Mouse (Mus musculus) forebrain, embryonic 12.5 days (tissue): ENCODE measurements around the gene Guca2a. TPM values are rescaled to one million over a fixed set of nuclear protein-coding genes. Genes with fewer than 3 reads are reported as not detected.

ENCODE experiments used
- ATAC-seq: fragments of 200-750 bp; cut with Nextera tagmentation; 2 replicates; pipeline ENCODE4 v1.8.0; 2017; ENCODE audit warnings: moderate TSS enrichment; ENCODE audit not compliant: low FRiP score
- H3K27ac ChIP-seq: fragments of 300-500 bp; sonication (generic); 2 replicates; pipeline ENCODE4 v1.5.1; 2016; ENCODE audit warnings: mild to moderate bottlenecking
- H3K27me3 ChIP-seq: fragments of 300-500 bp; sonication (generic); 2 replicates; pipeline ENCODE4 v1.6.1; 2016; ENCODE audit warnings: mild to moderate bottlenecking
- H3K36me3 ChIP-seq: fragments of 300-500 bp; sonication (generic); replicated peaks from 2 replicates; pipeline ENCODE4 v1.6.1; 2016; ENCODE audit warnings: mild to moderate bottlenecking
- H3K4me1 ChIP-seq: fragments of 300-500 bp; sonication (generic); 2 replicates; pipeline ENCODE4 v1.6.1; 2016
- H3K4me2 ChIP-seq: fragments of 300-500 bp; sonication (generic); 2 replicates; pipeline ENCODE4 v1.6.1; 2016; ENCODE audit warnings: mild to moderate bottlenecking, moderate library complexity
- H3K4me3 ChIP-seq: fragments of 300-500 bp; sonication (generic); replicated peaks from 2 replicates; pipeline ENCODE4 v1.5.1; 2016; ENCODE audit warnings: mild to moderate bottlenecking
- H3K9ac ChIP-seq: fragments of 300-500 bp; sonication (generic); 2 replicates; pipeline ENCODE4 v1.6.1; 2016; ENCODE audit warnings: mild to moderate bottlenecking
- H3K9me3 ChIP-seq: fragments of 300-500 bp; sonication (generic); 2 replicates; pipeline ENCODE4 v1.6.1; 2016
- WGBS: fragments of 180-500 bp; shearing (Covaris S2); methylation state at CpG from one replicate; pipeline ENCODE4 v1.1.7; 2016; 5-methylcytosine and 5-hydroxymethylcytosine counted together
- polyA plus RNA-seq: library from polyadenylated mRNA; unstranded; fragments of >200 nt; fragmentation: Nextera tagmentation; extraction: Ambion mirVana; gene quantifications from 2 replicates; pipeline ENCODE4 v1.2.1, GENCODE M21; 2016

Gene Guca2a
- polyA plus RNA-seq, 1 experiment from 2014 or later: not detected

DNA sequence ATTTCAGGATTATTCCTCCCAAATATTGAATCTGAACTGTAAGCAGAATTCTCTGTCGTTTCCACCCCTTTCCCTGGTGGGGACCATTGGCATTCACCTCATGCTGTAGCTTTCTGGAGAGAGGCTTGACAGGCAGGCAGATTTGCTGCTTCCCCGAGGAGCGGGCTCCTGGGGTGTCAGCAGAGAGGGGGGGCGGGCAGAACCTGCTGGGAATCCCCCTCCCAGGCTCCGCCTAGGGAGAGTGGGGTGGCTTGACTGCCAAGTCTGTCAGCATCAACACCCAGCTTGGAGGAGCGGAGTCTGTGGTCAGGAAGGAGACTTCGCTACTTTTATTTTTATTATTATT lies 32.7 kb downstream of the Guca2a start:
- H3K36me3 ChIP-seq: no peaks in the 10 kb centered on the region
- no peak overlapping the region for H3K4me3 ChIP-seq
- H3K9ac ChIP-seq: no peak overlapping the region
- peak overlapping the region; percentile 37; the same call in 1 of the 2 replicates for H3K27ac ChIP-seq
- H3K9me3 ChIP-seq: no peaks in the 10 kb centered on the region
- H3K27me3 ChIP-seq: no peaks in the 10 kb centered on the region
- H3K4me2 ChIP-seq: no peak overlapping the region
- H3K4me1 ChIP-seq: peaks cover 20% of the 10 kb centered on the region
- 37% methylated on average over 7 of the region's 7 CpGs for WGBS
- peak; percentile 64 for ATAC-seq

DNA sequence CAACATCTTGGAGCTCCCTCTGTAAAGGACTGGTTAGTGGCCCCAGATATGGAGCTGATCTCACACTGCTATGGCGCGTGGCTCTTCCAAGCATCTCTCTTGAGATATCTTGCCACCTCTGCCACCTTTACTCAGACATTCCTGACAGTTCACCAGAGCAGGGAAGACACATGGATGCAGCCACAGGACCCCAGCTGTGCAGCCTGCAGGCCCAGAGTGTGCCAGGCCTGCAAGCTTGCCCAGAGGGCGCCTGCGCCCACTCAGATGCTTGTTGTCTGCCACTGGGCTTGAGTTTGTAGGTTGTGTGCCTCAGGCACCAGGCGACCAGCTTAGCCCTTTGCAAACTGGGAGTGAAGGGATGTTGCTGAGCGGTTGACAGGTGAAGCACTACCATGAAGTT lies 33.2 kb downstream of the Guca2a start:
- Histone ChIP-seq H3K27ac (peak overlapping the region; percentile 37; the same call in 1 of the 2 replicates), H3K4me3 (no peak overlapping the region), H3K9me3 (no peaks in the 10 kb centered on the region), H3K27me3 (no peaks in the 10 kb centered on the region), H3K4me2 (no peak overlapping the region), H3K36me3 (no peaks in the 10 kb centered on the region), H3K9ac (no peak overlapping the region), H3K4me1 (peaks cover 20% of the 10 kb centered on the region)
- ATAC-seq: no peak
- WGBS: 89% methylated on average over 6 of the region's 6 CpGs

DNA sequence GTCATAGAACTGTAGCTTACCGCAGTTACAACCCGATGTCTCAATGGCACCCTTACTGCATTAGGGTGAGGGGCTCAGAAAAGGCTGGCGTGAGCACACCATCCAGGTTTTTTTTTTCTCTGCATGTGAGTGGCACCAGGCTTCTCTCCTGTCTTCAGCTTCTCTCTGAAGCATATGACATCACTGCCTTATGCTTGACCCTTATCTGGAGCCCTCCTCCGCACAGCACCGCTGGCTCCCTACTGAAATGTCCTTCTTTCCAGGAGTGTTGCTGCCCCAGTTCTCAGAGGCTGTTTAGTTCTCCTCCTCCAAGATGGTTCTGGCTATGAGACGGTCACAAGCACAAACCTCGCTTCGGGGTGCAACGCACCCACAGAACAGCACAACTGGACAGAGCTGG lies 33.7 kb downstream of the Guca2a start:
- Histone ChIP-seq H3K4me3 (no peak overlapping the region), H3K9ac (no peak overlapping the region), H3K9me3 (no peaks in the 10 kb centered on the region), H3K4me1 (peaks cover 17% of the 10 kb centered on the region), H3K27ac (0 out of 2 replicates have a peak overlapping the region, but pooled peaks have one; percentile 37), H3K36me3 (no peaks in the 10 kb centered on the region), H3K4me2 (no peak overlapping the region), H3K27me3 (no peaks in the 10 kb centered on the region)
- no peak for ATAC-seq
- WGBS: 93% methylated on average over 9 of the region's 9 CpGs

DNA sequence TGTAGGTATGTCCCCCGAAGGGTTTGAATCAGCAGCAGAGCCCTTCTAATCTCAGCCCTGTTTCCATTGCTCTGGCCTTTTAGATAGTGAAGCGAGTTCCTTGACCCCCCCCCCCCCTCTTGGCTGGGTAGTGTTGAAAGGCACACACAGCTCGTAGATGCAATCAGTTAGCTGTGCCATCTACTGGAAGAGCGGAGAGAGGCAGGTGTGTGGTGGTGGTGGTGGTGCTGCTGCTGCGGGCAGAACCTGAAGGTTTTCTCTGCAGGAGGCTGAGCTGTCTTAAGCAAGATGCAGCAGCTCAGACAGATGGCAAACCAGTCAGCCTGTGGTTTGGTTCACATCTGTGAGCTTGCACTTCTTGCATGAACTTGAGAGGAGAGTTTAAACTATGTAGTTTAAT lies 35.2 kb downstream of the Guca2a start:
- Histone ChIP-seq H3K27ac (no peak overlapping the region), H3K4me1 (peaks cover 19% of the 10 kb centered on the region), H3K4me2 (no peak overlapping the region), H3K36me3 (no peaks in the 10 kb centered on the region), H3K27me3 (no peaks in the 10 kb centered on the region), H3K9me3 (no peaks in the 10 kb centered on the region), H3K4me3 (no peak overlapping the region), H3K9ac (no peak overlapping the region)
- no peak for ATAC-seq
- WGBS: 41% methylated on average over 5 of the region's 5 CpGs

DNA sequence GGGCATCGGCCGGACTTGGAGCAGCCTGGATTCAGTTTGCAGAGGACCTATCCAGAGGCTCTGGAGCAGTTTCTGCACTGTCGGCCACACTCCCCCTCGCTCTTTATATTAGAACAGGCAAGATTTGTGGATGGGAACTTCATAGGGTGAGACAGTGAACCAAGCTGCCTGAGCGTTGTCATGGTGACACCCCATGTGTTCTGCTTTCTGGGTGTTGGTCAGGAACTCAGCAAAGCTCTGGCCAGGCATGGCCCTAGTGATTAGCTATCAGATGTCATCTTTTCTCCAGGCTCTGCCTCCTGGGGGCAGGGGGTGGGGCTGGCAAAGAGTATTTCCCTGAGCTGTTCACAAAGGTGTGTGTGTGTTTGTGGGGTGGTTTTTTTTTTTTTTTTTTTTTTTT lies 45.1 kb downstream of the Guca2a start:
- Histone ChIP-seq H3K9ac (0 out of 2 replicates have a peak overlapping the region, but pooled peaks have one; percentile 7), H3K4me1 (peaks cover 6% of the 10 kb centered on the region), H3K4me3 (no peak overlapping the region), H3K9me3 (no peaks in the 10 kb centered on the region), H3K27me3 (no peaks in the 10 kb centered on the region), H3K27ac (no peak overlapping the region), H3K36me3 (no peaks in the 10 kb centered on the region), H3K4me2 (no peak overlapping the region)
- WGBS: 51% methylated on average over 5 of the region's 5 CpGs
- ATAC-seq: no peak

DNA sequence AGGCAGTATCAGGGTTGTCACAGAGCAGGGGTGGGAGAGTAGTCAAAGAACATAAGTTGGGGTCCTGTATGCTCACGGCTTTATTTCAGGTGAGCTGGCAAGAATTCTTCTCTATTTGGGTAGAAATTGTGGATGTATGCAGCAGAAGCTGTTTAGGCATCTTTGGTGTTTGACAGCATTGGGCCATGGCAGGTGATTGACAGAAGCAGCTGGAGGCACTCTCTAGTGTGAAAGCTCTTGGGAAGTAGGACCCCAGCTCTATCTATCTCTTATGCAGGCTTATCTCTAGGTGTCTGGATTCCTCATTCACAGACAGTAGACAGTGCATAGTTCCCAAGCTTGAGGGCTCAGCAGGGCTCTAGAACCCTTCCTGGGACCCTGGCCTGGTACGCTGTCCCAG lies 48.2 kb downstream of the Guca2a start:
- Histone ChIP-seq H3K9me3 (no peaks in the 10 kb centered on the region), H3K4me1 (peaks cover 10% of the 10 kb centered on the region), H3K36me3 (no peaks in the 10 kb centered on the region), H3K4me3 (no peak overlapping the region), H3K27me3 (no peaks in the 10 kb centered on the region), H3K4me2 (no peak overlapping the region), H3K9ac (no peak overlapping the region), H3K27ac (no peak overlapping the region)
- no peak for ATAC-seq
- WGBS: 89% methylated on average over 2 of the region's 2 CpGs

Other genes starting within 250 kb of the Guca2a start
- gene Ccdc30, start 222.2 kb upstream of the Guca2a start, polyA plus RNA-seq: 11.8 and 13.4 TPM in 2 replicates
- 19.5 and 21.0 TPM in 2 replicates for gene Ppcs, start 215.3 kb upstream of the Guca2a start, polyA plus RNA-seq
- gene Zmynd12, start 214.9 kb upstream of the Guca2a start, polyA plus RNA-seq: 0.31 TPM in 1 of 2 replicates, not detected in the other
- gene Rimkla, start 145.1 kb upstream of the Guca2a start, polyA plus RNA-seq: 8.5 and 11.2 TPM in 2 replicates
- 31.7 and 32.6 TPM in 2 replicates for gene Foxj3, start 100.7 kb upstream of the Guca2a start, polyA plus RNA-seq
- 3.1 and 4.4 TPM in 2 replicates for gene Frg2f1, start 98.2 kb upstream of the Guca2a start, polyA plus RNA-seq
- not detected in 2 replicates for gene Guca2b, start 21.2 kb downstream of the Guca2a start, polyA plus RNA-seq
- 3.2 and 4.2 TPM in 2 replicates for gene Hivep3, start 96.1 kb downstream of the Guca2a start, polyA plus RNA-seq